Mouse (Mus musculus): ENCODE data around the gene Snrnp70.
A peak's percentile ranks its signal among the peaks of the same experiment; 100 is the strongest.
"Not testable (repeated sequence)": the region's sequence is repeated elsewhere in the genome, so short reads cannot be mapped to it uniquely, and the experiment has no call there.

The Snrnp70 gene

DNA sequence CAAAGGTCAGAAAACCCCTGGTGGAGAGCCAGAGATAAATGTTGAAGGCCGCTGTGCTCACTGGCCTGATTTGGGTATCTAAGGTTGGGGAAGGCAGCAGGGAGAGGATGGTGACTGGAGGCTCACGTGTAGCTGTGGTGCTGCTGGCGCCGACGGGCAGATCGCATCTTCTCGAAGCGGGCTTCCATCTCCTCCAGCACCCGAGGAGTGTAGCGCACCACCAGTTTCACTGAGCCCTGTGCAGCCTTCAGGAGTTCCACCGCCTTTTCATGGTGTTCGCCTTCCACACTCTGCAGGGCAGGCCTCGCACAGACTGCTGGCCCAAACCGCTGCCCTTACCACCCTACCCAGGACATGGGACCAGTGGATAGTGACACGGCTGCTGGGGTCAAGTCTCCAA is 27.4 kb downstream of the Snrnp70 start:
- no peak for DNase-seq (ENCODE audit: low spot score)

DNA sequence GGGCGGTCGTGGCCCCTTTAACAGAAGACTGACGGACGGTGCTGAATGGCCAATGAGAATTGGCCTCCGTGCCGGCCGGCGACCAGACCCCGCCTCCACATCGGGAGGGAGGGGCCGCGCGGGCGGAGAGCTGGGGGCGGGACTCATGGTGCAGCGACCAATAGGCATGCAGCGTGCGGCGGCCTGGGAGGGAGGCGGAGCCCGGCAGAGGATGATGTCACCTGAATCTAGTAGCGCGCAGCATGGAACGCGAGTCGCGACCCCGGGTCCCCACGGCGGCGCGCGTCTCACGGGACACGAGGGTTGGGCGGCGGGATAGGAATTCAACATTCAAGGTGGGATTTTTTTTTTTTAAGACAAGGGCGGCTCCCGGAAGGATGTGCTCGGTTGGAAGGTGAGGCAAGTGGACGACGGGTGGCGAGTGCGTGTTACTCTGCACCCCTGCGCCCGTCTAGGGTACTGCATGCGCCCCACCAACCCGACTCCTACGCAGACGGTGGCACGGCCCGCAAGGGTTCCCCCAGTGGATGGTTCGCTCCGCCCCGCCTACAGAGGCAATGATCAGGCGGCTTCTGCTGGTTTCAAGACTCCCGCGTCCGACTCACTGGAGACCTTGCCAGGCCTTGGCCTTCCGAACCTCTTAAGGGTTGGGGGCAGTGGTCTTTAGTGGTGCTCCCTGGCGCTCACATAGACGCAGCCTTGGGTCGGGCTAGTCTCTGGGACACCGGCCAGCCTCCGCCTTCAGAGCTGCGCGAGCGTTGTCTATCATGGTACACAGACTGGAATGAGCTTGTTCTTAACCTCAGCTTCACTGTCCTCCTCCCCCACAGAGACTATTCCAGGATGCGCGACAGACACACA is 28.3 kb downstream of the Snrnp70 start:
- DNase-seq (ENCODE audit: low spot score) = peak; percentile 96

DNA sequence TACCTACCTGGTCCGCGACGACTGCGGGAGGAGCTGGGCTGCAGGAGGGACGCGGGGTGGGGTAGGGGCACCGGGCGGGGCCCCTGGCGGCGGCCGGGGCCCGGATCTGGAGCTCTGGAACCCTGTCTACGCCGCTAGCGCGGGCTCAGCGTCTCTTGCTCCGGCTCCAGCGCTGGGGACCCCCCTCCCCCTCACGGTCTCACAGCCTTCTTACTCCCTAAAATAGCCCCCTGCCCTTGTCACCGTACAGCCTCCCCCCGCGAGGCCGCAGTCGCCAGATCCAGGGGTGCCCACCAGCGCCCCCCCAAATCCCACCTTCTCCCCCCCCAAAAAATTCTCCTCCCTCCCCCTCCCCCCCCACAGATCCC is 28.9 kb downstream of the Snrnp70 start, which contains the start of gene Ppfia3:
TSS of gene Ppfia3 (minus strand) at position 368 of the 368 bp plus-strand sequence.
- no peak for DNase-seq (ENCODE audit: low spot score)

DNA sequence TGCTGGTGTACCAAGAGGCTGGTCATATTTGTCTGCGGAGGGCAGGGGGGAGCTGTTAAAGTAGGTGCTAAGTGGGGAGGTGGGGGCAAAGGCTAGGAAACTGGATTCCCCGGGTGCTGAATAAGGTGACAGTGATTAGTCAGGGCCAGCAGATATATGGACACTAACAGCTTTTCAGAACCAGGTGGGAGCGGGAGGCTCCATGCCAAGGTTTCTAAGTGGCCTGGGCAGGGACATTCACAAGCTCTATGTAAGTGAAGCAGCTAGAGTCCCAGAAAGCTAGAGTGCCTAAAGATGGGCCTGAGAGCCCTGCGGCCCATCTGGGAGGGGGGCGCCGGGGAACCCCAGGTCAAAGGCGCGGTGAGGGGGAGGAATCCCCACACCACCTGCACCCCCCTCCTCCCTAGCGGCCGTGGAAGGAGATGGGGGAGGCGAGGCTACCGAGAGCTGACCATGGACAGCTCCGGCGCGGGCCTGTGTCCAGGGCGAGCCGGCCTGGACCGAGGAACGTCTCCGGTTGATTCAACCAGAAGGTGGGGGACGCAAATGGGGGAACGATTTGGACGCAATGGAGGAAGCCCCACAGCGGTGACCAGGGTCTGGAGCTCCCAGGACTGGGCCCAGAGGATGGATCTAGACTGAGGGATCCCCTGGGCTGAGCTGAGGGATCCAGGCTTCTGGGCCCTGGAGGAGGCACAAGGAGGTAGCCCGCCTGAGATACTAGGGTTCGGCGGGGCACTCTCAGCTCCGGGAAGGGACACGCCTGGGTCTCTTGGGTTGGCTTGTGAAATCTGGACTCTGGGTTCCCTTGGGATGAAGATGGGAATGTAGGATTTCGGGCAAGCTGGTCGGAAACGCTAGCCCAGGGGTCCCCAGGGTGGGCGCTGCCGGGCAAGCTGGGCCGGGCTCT is 29.5 kb downstream of the Snrnp70 start:
- no peak for DNase-seq (ENCODE audit: low spot score)

DNA sequence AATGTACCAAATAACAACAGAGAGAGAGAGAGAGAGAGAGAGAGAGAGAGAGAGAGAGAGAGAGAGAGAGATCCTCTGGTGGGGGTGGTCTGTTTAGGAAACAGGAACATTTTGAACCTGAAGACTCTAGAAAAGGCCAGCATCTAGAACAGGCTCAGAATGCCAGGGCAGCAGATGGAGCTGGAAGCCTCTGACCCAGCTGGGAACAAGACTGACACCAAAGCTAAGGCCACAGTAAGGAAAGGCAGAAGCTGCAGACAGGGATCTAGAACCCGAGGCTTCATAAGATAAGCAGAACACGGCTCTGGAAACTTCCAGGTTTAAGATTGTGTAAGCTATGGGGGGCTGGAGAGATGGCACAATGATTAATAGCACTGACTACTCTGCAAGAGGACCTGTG is 31.6 kb downstream of the Snrnp70 start:
- DNase-seq (ENCODE audit: low spot score) = no peak

DNA sequence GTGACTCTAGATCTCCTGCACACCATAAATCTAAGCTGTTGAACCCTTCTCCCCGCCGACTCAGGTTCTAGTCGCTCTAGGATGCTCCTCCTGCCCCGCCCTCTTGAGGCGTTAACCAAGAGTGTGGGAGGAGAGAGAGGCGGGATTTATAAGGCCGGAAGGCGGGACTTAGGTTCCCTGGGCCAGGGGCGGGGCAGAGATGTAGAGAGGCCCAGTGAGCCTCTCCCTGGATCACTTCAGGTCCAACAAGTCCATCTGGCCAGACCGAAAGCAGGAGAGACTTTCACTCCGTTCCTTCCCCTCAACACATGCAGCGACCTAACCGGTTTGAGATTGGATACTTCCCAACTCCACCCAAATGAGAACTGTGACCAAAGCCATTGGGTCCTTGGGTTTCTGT is 32.7 kb downstream of the Snrnp70 start:
- DNase-seq (ENCODE audit: low spot score) = no peak

DNA sequence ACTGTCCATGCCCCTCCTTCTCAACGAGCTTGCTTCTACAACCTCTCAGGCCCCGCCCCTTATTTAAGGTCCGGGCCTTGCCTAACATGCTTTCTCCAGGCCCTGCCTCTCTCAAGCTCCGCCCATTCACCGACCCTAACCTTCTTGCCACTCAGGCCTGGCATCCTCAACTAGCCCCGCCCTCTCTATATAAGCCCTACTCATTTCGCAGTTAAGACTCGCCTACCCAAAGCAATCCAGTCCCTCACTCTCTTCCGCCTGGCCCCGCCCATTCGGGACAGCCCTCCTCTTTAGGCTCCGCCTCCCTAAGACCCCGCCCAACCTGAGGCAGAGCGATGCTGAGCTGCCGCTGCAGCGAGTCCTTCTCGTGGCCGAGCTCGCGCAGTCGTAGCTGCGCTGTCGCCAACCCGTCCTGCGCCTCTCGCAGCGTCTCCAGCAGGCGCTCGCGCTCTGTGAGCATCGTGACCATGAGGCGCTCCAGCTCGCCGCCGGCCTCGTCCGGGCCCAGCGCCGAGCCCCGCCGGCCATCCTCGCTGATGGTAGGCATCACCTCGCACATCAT is 34.2 kb downstream of the Snrnp70 start:
- DNase-seq (ENCODE audit: low spot score) = no peak

DNA sequence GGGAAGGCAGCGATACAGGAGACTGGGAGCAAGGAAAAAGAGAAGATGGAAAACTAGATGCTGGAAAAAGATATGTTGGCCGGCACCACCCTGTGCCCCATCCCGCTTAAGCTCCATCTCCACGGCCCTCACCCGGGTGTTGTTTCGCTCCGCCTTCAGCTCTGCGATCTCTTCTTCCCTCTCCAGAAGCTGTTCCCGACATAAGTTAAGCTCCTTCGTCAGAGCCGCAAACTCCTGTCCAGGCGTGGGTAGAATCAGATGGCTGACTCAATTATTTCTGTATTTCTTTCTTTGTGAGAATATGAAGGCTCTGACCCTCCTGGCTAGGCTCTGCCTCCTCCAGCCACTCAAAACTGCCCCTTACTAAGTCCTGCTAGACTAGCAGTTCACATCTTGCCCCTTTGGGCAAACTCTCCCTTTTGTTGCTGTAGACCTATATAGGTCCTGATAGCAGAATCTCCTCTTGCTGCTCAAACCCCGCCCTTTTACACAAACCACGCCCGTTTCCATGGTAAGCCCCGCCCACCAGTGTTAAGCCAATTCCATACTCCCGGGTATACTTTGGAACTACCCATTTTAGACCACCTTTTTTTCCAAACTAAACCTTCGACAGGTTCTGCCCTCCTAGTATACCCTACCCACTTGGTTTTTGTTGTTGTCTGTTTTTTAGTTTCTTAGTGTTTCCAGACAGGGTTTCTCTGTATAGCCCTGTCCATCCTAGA is 35.0 kb downstream of the Snrnp70 start:
- no peak for DNase-seq (ENCODE audit: low spot score)

DNA sequence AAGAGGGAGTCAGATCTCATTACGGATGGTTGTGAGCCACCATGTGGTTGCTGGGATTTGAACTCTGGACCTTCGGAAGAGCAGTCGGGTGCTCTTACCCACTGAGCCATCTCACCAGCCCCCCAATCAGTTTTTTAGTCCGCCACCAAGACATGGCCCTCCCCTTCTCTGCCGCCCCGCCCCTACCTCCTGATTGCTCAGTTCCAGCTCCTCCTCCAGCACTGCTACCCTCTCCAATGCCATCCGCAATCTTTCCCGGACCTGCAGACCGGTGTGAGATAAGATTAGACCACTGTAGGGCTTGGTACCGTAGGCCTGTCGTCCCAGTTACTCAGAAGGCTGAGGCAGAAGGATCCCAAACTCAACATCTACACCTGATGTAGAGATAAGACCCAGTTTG is 36.5 kb downstream of the Snrnp70 start:
- DNase-seq (ENCODE audit: low spot score) = not testable (repeated sequence)

DNA sequence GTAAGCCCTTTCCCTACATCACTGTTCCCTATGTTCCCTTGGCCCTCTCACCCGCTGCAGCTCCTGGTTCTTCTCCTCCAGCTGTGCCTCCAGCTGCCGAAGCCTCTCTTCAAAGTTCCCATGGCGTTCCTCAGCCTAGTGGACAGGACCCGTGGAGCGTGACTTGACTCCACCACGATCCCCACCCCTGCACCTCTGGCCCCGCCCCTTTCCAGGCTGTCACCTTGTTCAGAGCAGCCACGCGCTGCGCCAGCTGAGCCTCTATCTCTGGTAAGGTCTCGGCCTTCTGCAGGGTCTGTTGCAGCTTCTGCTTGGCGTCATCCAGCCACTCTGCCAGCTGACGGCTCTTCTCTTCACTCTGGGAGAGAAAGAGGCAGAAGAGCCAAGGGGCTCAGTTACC is 39.5 kb downstream of the Snrnp70 start:
- DNase-seq (ENCODE audit: low spot score) = no peak

DNA sequence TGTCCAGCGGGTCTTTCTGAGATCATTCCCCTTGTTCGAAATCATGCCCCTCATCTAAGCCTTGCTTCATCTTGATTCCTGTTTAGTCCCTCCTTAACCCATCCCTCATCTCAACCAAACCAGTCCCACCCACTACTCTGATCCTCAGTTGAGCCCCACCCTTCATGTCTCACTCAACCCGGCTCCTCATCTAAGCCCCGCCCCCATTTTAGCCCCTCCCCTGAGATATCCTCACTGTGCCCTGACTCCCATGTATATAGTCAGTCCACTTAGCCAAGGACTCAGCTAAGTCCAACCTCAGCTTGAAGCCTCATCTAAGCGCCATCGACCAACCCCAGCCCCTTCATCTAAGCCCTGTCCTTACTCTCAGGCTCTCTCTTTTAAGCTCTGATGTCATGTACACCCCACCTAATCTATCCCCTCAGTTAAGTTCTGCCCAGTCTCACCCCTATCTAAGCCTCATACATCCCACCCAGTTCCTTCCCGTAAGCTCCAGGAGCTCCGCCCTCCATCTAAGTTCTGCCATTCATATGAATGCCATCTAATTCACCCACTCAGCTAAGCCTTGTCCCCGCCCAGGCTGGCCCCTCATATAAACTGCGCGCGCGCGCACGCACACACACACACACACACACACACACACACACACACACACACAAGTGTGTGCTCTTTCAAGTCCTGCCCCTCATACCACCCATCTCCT is 40.1 kb downstream of the Snrnp70 start:
- DNase-seq (ENCODE audit: low spot score) = no peak

DNA sequence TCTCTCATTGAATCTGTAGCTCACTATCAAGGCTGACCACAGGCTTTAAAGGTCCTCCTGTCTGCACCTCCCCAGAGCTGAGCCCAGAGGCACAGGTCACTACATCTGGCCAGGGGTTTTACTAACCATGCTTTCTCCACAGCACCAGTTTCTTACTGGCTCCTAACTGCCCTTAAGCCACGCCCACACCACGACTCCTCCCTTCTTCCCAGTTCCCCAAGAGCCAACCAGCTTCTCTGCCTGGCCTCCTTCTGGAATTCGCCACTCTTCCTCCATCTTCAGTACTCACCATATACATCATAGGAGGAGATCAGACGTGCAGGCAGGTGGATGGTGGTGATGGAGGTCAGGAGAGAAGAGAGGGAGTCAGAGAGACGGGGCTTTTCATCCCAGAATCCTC is 42.5 kb downstream of the Snrnp70 start:
- DNase-seq (ENCODE audit: low spot score) = no peak

DNA sequence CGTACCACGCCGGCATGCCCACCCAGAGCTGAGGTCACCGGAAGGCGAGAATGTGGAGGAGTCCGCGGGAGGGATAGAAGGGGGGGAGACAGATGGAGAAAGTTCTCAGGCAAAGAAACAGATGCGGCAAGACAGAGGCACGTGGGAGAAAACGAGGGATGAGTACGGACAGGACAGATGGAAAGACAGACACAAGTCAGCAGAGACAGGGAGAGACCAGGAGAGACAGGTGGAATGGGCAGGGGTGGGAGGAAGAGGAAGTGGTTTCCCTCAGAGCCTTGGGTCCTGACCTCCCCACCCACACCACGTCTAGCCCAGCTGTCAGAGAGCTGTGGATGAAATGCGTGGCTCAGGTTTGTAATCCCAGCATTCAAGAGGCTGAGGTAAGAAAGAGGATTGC is 48.6 kb downstream of the Snrnp70 start:
- no peak for DNase-seq (ENCODE audit: low spot score)

DNA sequence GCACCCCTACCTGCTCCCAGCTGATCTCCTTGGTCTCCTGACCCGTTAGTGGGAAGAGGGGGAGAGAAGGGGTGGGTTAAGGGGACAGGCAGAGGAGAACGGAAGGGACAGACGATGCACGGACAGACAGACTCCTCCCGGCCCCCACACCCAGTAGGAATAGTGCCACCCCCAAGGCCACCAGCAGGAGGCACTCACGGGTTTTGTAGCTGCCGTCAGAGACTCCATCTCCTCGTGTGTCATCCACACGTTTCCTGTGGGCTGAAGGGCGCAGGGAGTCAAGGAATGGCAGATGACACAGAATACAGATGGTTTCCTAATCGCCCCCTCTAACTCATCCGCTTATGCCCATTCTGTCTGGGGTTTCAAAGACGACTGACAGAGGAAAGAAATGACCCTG is 52.0 kb downstream of the Snrnp70 start:
- no peak for DNase-seq (ENCODE audit: low spot score)

DNA sequence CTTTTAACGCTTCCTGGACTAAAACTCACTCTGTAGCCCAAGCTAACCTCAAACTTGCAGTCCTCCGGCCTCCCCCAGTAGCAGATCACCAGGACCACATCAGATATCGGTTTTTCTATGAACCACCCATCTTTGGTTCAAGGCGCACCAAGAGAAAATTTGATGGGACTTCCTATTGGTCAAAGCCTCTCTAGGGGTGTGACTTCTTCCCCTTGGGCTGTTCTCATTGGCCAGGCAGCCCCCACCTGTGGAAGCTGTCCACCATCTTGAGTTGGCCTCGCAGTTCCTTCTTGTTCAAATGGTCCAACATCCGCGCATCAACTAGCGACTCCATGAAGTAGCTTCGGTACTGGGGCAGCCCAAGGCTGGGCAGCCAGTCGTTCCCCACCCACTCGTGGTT is 53.5 kb downstream of the Snrnp70 start:
- DNase-seq (ENCODE audit: low spot score) = no peak

DNA sequence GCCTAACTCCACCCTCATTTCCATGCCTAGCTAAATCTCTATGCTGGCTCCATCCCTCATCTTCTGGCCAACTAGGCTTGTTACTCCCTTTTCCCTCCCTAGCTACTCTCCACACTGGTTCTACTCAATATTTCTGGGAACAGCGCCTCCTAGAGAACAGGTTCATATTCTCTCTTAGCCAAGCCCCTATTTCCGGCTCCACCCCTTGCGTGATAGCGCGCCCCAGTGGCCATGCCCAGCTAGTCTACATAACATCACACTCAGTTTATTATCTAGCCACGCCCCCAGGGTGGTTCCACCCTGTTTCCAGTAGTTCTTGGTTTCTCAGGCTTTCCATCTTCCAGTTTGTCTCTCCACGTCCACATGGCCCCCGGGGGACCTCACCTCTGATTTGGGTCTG is 54.2 kb downstream of the Snrnp70 start:
- peak; percentile 82 for DNase-seq (ENCODE audit: low spot score)

DNA sequence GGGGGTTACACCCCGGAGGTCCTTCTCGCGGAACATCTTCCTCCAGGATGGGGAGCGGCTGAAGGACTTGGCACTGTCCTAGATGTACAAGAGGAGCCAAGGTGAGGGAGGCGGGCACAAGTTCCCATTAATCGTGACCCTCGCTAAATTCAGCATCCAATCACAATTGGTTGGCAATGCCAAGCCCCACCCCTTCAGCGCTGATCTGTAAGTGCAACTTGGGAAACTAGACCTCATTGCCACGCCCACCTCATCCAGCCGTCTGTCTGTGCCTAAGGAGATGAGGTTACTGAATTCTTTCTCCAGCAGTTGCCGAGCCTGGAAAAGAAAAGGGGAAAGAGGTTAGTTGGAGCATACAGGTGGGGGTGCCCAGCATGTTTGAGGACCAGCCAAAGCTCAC is 54.9 kb downstream of the Snrnp70 start:
- DNase-seq (ENCODE audit: low spot score) = no peak

DNA sequence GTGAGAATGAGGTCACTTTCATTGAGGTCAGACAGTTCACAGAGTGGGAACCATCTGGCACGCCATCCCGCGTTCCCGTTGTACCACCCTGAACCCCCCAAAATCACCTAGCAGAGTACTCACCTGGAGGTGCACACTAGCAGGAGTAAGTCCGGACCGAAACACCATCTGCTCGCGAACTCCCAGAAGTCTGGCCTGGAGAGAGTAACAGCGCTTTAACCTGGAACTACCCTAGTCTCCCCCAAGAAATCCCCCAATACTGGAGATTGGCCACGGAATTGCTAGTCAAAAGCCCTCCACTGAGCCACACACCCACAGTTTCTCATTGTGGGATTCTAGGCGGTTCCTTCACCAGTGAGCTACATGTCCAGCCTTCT is 55.5 kb downstream of the Snrnp70 start:
- no peak for DNase-seq (ENCODE audit: low spot score)

DNA sequence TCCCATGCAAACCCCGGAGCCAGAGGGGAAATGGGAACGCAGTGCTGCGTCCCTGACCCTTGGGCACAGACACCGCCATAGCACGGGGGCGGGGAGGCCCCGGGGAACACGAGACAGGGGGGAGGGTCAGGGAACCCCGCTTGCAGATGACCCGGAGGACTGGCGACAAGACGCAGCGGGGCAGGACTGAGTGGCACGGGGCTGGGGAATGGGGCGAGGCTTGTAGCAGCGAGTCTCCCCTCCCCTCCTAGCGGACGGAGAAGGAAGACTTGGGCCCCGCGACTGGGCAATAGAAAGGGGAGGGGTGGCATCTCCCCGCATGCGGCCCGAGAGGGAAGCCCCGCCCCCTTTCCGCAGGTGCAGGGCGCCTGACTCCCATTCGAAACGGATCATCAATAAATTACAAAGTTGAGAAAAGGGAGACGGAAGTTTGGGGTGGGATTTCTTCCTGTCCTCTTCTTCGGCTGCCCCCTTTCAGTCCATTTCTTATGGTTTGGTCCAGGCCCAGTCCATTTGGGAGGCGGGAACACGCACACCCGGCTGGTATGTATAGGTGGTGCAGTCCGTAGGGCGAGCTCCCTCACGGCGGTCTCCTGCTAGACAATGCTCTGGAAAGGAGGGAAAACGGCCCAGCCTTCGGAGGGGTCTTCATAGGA is 56.0 kb downstream of the Snrnp70 start:
- DNase-seq (ENCODE audit: low spot score) = no peak

DNA sequence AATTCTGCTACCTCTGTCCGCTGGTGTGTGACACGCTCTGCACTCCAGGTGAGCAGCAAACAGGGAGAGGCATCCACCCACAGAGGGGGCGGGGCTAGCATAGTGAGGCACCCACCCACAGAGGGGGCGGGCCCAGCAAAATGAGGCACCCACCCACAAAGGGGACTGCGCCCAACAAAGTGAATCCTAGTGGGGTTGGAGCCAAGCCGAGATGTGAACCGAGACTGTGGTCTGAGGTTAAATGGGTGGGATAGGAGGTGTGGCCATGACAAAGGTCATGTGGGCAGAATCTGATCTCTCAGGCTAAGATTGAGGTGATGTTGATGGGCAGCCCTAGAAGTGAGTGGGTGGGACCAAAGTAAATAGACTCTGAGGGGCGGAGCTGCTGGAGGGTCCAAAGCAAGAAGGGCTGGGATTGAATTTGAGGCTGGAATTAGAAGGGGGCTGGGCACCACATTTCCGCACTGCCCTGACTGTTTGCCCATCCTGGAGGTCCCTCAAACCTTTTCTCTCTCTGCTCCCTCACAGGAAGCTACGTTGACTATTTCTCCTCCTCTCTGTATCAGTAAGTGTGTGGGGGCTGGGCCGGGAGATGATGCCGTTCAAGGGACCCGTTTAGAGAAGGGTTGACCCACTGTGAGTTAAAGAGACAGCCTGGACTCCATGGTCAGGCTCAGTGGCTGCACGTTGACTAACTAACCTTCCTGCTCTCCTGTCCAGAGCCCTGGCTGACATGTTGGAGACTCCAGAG is 57.2 kb downstream of the Snrnp70 start:
- no peak for DNase-seq (ENCODE audit: low spot score)
